Mouse (Mus musculus) midbrain, embryonic 14.5 days (tissue): ENCODE measurements around the gene Gif. TPM values are rescaled to one million over a fixed set of nuclear protein-coding genes. Genes with fewer than 3 reads are reported as not detected.

Source experiments
- ATAC-seq: fragments of 200-750 bp; cut with Nextera tagmentation; 2 replicates; pipeline ENCODE4 v1.8.0; 2017; ENCODE audit warnings: moderate number of reproducible peaks, moderate library complexity; ENCODE audit not compliant: low FRiP score, low TSS enrichment
- DNase-seq: peaks from one replicate; pipeline ENCODE4 v3.0.0-alpha.2; 2015
- H3K27ac ChIP-seq: fragments of 300-500 bp; sonication (generic); replicated peaks from 2 replicates; pipeline ENCODE4 v1.5.1; 2014; ENCODE audit warnings: mild to moderate bottlenecking, low read depth, low read length, moderate library complexity
- H3K27me3 ChIP-seq: fragments of 300-500 bp; sonication (generic); 2 replicates; pipeline ENCODE4 v1.6.1; 2014; ENCODE audit warnings: low read length, control low read depth, mixed read lengths; ENCODE audit not compliant: control insufficient read depth, insufficient read depth
- H3K36me3 ChIP-seq: fragments of 300-500 bp; sonication (generic); 2 replicates; pipeline ENCODE4 v1.6.1; 2014; ENCODE audit warnings: low read length, control low read depth; ENCODE audit not compliant: control insufficient read depth, insufficient read depth
- H3K4me1 ChIP-seq: fragments of 300-500 bp; sonication (generic); 2 replicates; pipeline ENCODE4 v1.6.1; 2014; ENCODE audit warnings: mild to moderate bottlenecking, antibody characterized with exemption, low read length, control low read depth; ENCODE audit not compliant: control insufficient read depth, insufficient read depth
- H3K4me2 ChIP-seq: fragments of 300-500 bp; sonication (generic); 2 replicates; pipeline ENCODE4 v1.6.1; 2014; ENCODE audit warnings: mild to moderate bottlenecking, low read length, moderate library complexity
- H3K4me3 ChIP-seq: fragments of 300-500 bp; sonication (generic); replicated peaks from 2 replicates; pipeline ENCODE4 v1.5.1; 2014; ENCODE audit warnings: low read depth, low read length
- H3K9ac ChIP-seq: fragments of 300-500 bp; sonication (generic); replicated peaks from 2 replicates; pipeline ENCODE4 v1.6.1; 2014; ENCODE audit warnings: mild to moderate bottlenecking, low read length, moderate library complexity
- H3K9me3 ChIP-seq: fragments of 300-500 bp; sonication (generic); 2 replicates; pipeline ENCODE4 v1.6.1; 2016; ENCODE audit warnings: low read length, control low read depth, mixed read lengths; ENCODE audit not compliant: control insufficient read depth
- WGBS: fragments of 180-500 bp; shearing (Covaris S2); extraction: QIAGEN DNeasy Blood & Tissue Kit; methylation state at CpG from one replicate; pipeline ENCODE4 v1.1.7; 2014; 5-methylcytosine and 5-hydroxymethylcytosine counted together
- polyA plus RNA-seq: library from polyadenylated mRNA; unstranded; fragments of >200 nt; fragmentation: Nextera tagmentation; extraction: Ambion mirVana; gene quantifications from 2 replicates; pipeline ENCODE4 v1.2.1, GENCODE M21; 2014

The Gif gene
- not detected in 2 replicates for polyA plus RNA-seq

- Histone ChIP-seq H3K36me3 (no peaks in the 10 kb centered on the region), H3K4me1 (no peaks in the 10 kb centered on the region), H3K27ac (no peak within 1 kb of the TSS), H3K9ac (no peak within 1 kb of the TSS), H3K9me3 (no peaks in the 10 kb centered on the region), H3K4me2 (no peak within 1 kb of the TSS), H3K27me3 (no peaks in the 10 kb centered on the region), H3K4me3 (no peak within 1 kb of the TSS)
- DNase-seq, result no peak
- WGBS, result 69% methylated on average over 2 of the region's 2 CpGs
- no peak for ATAC-seq
These were observed at the start of gene Gif for GRCm38 (mm10) chr19:11747298-11747697. Gif (plus strand) TSS chr19:11747554.

DNA sequence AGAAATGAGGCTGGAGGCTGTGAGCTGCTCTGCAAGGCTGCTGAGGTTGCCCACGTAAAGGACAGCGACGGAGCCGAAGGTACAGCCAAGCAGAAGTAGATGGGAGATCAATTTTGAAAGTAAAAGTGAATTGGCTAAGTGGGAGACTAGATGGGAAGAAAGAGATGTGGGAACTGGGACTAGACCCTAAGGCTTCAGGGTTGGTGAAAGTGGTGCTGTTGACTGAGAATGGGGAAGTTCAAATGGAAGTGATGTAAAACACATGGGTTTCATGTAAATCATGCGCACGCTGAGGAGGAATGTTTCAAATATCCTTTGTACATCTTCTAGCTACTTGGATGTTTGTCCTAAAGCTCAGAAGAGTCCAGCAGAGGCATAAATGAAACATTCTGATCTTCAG is 49.0 kb upstream of the Gif start:
- no peaks in the 10 kb centered on the region for H3K27me3 ChIP-seq

DNA sequence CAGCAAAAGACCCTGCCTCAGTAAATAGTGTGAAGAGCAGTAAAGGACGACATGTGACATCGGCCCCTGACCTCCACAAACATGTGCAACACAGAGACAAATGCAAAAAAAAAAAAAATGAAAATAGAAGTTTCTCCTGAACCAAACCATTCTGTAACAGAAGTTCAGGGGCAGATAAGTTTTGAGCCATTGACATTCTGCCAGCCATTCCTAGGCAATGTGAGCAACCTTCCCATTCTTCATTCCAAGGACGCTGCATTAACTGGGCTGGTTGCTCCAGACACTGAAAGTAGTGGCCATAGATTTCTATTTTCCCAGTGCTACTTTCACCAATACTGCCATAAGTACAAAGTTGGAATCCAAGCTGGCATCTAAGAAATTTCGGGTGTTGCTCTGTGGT is 34.9 kb upstream of the Gif start:
- Histone ChIP-seq H3K9me3 (no peaks in the 10 kb centered on the region), H3K27me3 (no peaks in the 10 kb centered on the region), H3K27ac (no peak overlapping the region), H3K4me3 (no peak overlapping the region), H3K4me1 (no peaks in the 10 kb centered on the region), H3K4me2 (no peak overlapping the region), H3K36me3 (no peaks in the 10 kb centered on the region), H3K9ac (no peak overlapping the region)
- no peak for DNase-seq
- ATAC-seq, result no peak
- WGBS, result 84% methylated on average over 4 of the region's 4 CpGs

More for the DNA sequence above, 49.0 kb upstream of the Gif start:
- H3K4me1 ChIP-seq, result no peaks in the 10 kb centered on the region
- H3K27ac ChIP-seq, result no peak overlapping the region
- H3K36me3 ChIP-seq, result no peaks in the 10 kb centered on the region
- H3K4me3 ChIP-seq, result no peak overlapping the region
- ATAC-seq (no peak), DNase-seq (no peak)
- H3K9me3 ChIP-seq, result no peaks in the 10 kb centered on the region
- H3K4me2 ChIP-seq, result no peak overlapping the region
- 93% methylated on average over 6 of the region's 6 CpGs for WGBS
- H3K9ac ChIP-seq, result no peak overlapping the region

- WGBS, result 93% methylated on average over 3 of the region's 3 CpGs
- no peak for DNase-seq
- Histone ChIP-seq H3K36me3 (no peaks in the 10 kb centered on the region), H3K27ac (no peak overlapping the region), H3K4me1 (no peaks in the 10 kb centered on the region), H3K9me3 (no peaks in the 10 kb centered on the region), H3K27me3 (no peaks in the 10 kb centered on the region), H3K4me3 (no peak overlapping the region), H3K9ac (no peak overlapping the region), H3K4me2 (no peak overlapping the region)
- no peak for ATAC-seq
These were observed 27.3 kb upstream of the Gif start for GRCm38 (mm10) chr19:11720071-11720470.

- WGBS, result 94% methylated on average over 2 of the region's 2 CpGs
- no peaks in the 10 kb centered on the region for H3K36me3 ChIP-seq
- H3K27me3 ChIP-seq, result no peaks in the 10 kb centered on the region
- no peak overlapping the region for H3K4me3 ChIP-seq
- DNase-seq (no peak), ATAC-seq (no peak)
- no peak overlapping the region for H3K4me2 ChIP-seq
- no peaks in the 10 kb centered on the region for H3K9me3 ChIP-seq
- no peak overlapping the region for H3K9ac ChIP-seq
- no peak overlapping the region for H3K27ac ChIP-seq
- H3K4me1 ChIP-seq, result no peaks in the 10 kb centered on the region
These were observed 23.5 kb upstream of the Gif start for GRCm38 (mm10) chr19:11723870-11724269.

GRCm38 (mm10) chr19:11724275-11724674 is 23.1 kb upstream of the Gif start:
- no peak overlapping the region for H3K27ac ChIP-seq
- ATAC-seq, result no peak
- H3K9ac ChIP-seq, result no peak overlapping the region
- no peak overlapping the region for H3K4me2 ChIP-seq
- 83% methylated on average over 6 of the region's 6 CpGs for whole genome bisulfite sequencing
- no peaks in the 10 kb centered on the region for H3K9me3 ChIP-seq
- H3K27me3 ChIP-seq, result no peaks in the 10 kb centered on the region
- H3K4me1 ChIP-seq, result no peaks in the 10 kb centered on the region
- DNase-seq, result no peak
- no peaks in the 10 kb centered on the region for H3K36me3 ChIP-seq
- no peak overlapping the region for H3K4me3 ChIP-seq

DNA sequence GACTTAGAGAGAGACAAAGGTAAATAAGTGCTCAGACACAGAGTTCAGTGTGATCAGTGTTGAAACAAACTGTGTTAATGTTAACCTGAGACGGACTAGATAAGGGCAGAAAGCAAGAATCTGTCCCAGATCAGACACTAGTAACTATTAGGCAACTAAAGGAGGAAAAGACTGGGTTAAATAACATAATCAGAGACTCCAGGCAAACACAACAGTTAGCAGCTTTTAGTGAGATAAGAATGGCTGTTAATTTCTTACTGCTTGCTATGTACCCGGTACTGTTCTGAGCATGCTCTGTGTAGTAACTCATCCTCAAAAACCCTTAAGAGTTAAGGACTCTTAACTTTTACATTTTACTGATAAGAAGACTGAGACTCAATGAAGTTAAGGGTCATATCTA is 21.4 kb upstream of the Gif start:
- ATAC-seq (no peak), DNase-seq (no peak)
- no peak overlapping the region for H3K27ac ChIP-seq
- no peaks in the 10 kb centered on the region for H3K27me3 ChIP-seq
- H3K4me2 ChIP-seq, result no peak overlapping the region
- no peaks in the 10 kb centered on the region for H3K36me3 ChIP-seq
- no peaks in the 10 kb centered on the region for H3K9me3 ChIP-seq
- no peaks in the 10 kb centered on the region for H3K4me1 ChIP-seq
- WGBS, result 89% methylated on average over 2 of the region's 2 CpGs
- no peak overlapping the region for H3K4me3 ChIP-seq
- no peak overlapping the region for H3K9ac ChIP-seq

- 91% methylated on average over 5 of the region's 5 CpGs for WGBS
- Histone ChIP-seq H3K9me3 (no peaks in the 10 kb centered on the region), H3K4me2 (no peak overlapping the region), H3K27me3 (no peaks in the 10 kb centered on the region), H3K4me1 (no peaks in the 10 kb centered on the region), H3K4me3 (no peak overlapping the region), H3K9ac (no peak overlapping the region), H3K27ac (no peak overlapping the region), H3K36me3 (no peaks in the 10 kb centered on the region)
- DNase-seq (no peak), ATAC-seq (no peak)
These were observed 20.1 kb upstream of the Gif start for GRCm38 (mm10) chr19:11727304-11727703.

DNA sequence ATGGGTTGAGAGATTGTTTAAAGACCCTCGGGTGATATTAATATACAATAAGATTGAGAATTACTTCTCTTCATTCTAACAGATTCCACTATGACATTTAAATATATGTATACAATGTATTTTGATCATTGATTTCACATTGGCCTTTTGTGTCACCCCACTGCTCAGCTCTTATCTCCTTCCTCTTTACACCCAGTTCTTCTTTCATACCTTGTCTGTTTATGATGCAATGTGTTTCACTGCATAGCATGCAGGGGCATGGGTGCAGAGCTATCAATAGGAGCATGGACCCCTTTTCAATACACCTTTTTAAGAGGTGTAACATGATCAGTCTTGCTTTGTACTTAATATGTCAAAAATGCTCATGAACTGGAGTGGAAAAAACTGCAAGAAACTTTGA is 17.1 kb upstream of the Gif start:
- Histone ChIP-seq H3K9ac (no peak overlapping the region), H3K9me3 (no peaks in the 10 kb centered on the region), H3K27me3 (no peaks in the 10 kb centered on the region), H3K27ac (no peak overlapping the region), H3K36me3 (no peaks in the 10 kb centered on the region), H3K4me1 (no peaks in the 10 kb centered on the region), H3K4me2 (no peak overlapping the region), H3K4me3 (no peak overlapping the region)
- no peak for ATAC-seq
- 76% methylated on average over 1 of the region's 1 CpGs for WGBS
- DNase-seq, result no peak
